Mouse (Mus musculus) small intestine, adult 2 months (tissue): Measurements from ENCODE around the gene Slc5a11. TPM values are rescaled to one million over a fixed set of nuclear protein-coding genes. Genes with fewer than 3 reads are reported as not detected.

Experiments used
- H3K27ac ChIP-seq: fragments of 200-500 bp; 2 replicates; pipeline ENCODE4 v1.5.1; 2012; ENCODE audit warnings: low read depth, low read length, control low read depth, inconsistent platforms; ENCODE audit not compliant: insufficient read depth
- H3K27me3 ChIP-seq: fragments of 200-500 bp; 2 replicates; pipeline ENCODE4 v1.6.1; 2012; ENCODE audit warnings: mild to moderate bottlenecking, moderate library complexity, low read length, inconsistent platforms; ENCODE audit not compliant: control insufficient read depth, insufficient read depth
- H3K36me3 ChIP-seq: fragments of 200-500 bp; 2 replicates; pipeline ENCODE4 v1.6.1; 2012; ENCODE audit warnings: mild to moderate bottlenecking, low read length, control low read depth, inconsistent platforms; ENCODE audit not compliant: control insufficient read depth, insufficient read depth
- H3K4me1 ChIP-seq: fragments of 200-500 bp; 2 replicates; pipeline ENCODE4 v1.6.1; 2012; ENCODE audit warnings: low read length, inconsistent platforms, mixed read lengths; ENCODE audit not compliant: control insufficient read depth, insufficient read depth, insufficient read length
- H3K4me3 ChIP-seq: fragments of 200-500 bp; 2 replicates; pipeline ENCODE4 v1.5.1; 2012; ENCODE audit warnings: low read depth, mild to moderate bottlenecking, control low read depth, inconsistent platforms, low read length, moderate library complexity
- CTCF ChIP-seq: fragments of 200-500 bp; IDR thresholded peaks from 2 replicates; pipeline ENCODE4 v1.5.1; 2012; ENCODE audit warnings: low read depth, mild to moderate bottlenecking, control low read depth, inconsistent platforms, low read length, moderate library complexity, mixed read lengths; ENCODE audit not compliant: insufficient replicate concordance, insufficient read length; ENCODE audit errors: extremely low read depth
- POLR2A ChIP-seq: fragments of 200-500 bp; IDR thresholded peaks from 2 replicates; pipeline ENCODE4 v1.6.1; 2012; ENCODE audit warnings: low read depth, mild to moderate bottlenecking, control low read depth, inconsistent platforms, low read length, moderate library complexity
- WGBS: fragments of 180-500 bp; shearing (Covaris S2); methylation state at CpG from one replicate; pipeline ENCODE4 v1.1.7; 2018; 5-methylcytosine and 5-hydroxymethylcytosine counted together
- polyA plus RNA-seq: library from polyadenylated mRNA; depleted of rRNA; stranded (reverse); fragments of >200 nt; gene quantifications from 2 replicates; pipeline ENCODE4 v1.2.3, GENCODE M21; 2012

Gene Slc5a11
- polyA plus RNA-seq, 1 experiment, result 204 TPM

GRCm38 (mm10) chr7:123211461-123211860, 3.1 kb upstream of the Slc5a11 start:
- Histone ChIP-seq H3K4me3 (no peak overlapping the region), H3K27ac (no peak overlapping the region), H3K36me3 (no peaks in the 10 kb centered on the region), H3K4me1 (peaks cover 32% of the 10 kb centered on the region), H3K27me3 (no peaks in the 10 kb centered on the region)
- TF ChIP-seq POLR2A (no peak), CTCF (no peak)
- WGBS, result 76% methylated on average over 5 of the region's 5 CpGs

- no peak overlapping the region for H3K27ac ChIP-seq
- TF ChIP-seq CTCF, result no peak
- TF ChIP-seq POLR2A, result no peak
- no peak overlapping the region for H3K4me3 ChIP-seq
- WGBS, result 78% methylated on average over 5 of the region's 5 CpGs
- H3K36me3 ChIP-seq, result no peaks in the 10 kb centered on the region
- peaks cover 33% of the 10 kb centered on the region for H3K4me1 ChIP-seq
- no peaks in the 10 kb centered on the region for H3K27me3 ChIP-seq
Measured at GRCm38 (mm10) chr7:123212316-123212715, 2.3 kb upstream of the Slc5a11 start.

GRCm38 (mm10) chr7:123215138-123215537, 558 bp downstream of the Slc5a11 start:
- H3K27ac ChIP-seq, result peak overlapping the region; percentile 95
- peak overlapping the region; percentile 63 for H3K4me3 ChIP-seq
- peaks cover 31% of the 10 kb centered on the region for H3K4me1 ChIP-seq
- H3K27me3 ChIP-seq, result no peaks in the 10 kb centered on the region
- H3K36me3 ChIP-seq, result no peaks in the 10 kb centered on the region
- WGBS, result 24% methylated on average over 2 of the region's 2 CpGs
- TF ChIP-seq POLR2A (no peak), CTCF (no peak)

GRCm38 (mm10) chr7:123217448-123218354, 3.1 kb downstream of the Slc5a11 start:
- H3K27me3 ChIP-seq, result no peaks in the 10 kb centered on the region
- H3K4me3 ChIP-seq, result 0 out of 2 replicates have a peak overlapping the region, but pooled peaks have one; percentile 5
- WGBS, result 70% methylated on average over 7 of the region's 7 CpGs
- H3K4me1 ChIP-seq, result peaks cover 25% of the 10 kb centered on the region
- H3K36me3 ChIP-seq, result no peaks in the 10 kb centered on the region
- H3K27ac ChIP-seq, result 0 out of 2 replicates have a peak overlapping the region, but pooled peaks have one; percentile 6
- TF ChIP-seq POLR2A, result no peak
- TF ChIP-seq CTCF, result no peak

- no peak overlapping the region for H3K4me3 ChIP-seq
- H3K27ac ChIP-seq, result no peak overlapping the region
- H3K4me1 ChIP-seq, result peaks cover 25% of the 10 kb centered on the region
- H3K36me3 ChIP-seq, result no peaks in the 10 kb centered on the region
- WGBS, result 77% methylated on average over 6 of the region's 6 CpGs
- no peak for TF ChIP-seq CTCF
- TF ChIP-seq POLR2A, result no peak
- no peaks in the 10 kb centered on the region for H3K27me3 ChIP-seq
Measured at GRCm38 (mm10) chr7:123218620-123219019, 4.0 kb downstream of the Slc5a11 start.

- no peaks in the 10 kb centered on the region for H3K27me3 ChIP-seq
- no peak for TF ChIP-seq CTCF
- H3K4me1 ChIP-seq, result peaks cover 23% of the 10 kb centered on the region; the same call in 1 of the 2 replicates
- WGBS, result 70% methylated on average over 13 of the region's 13 CpGs
- peak overlapping the region; percentile 18; the same call in 1 of the 2 replicates for H3K27ac ChIP-seq
- H3K4me3 ChIP-seq, result no peak overlapping the region
- H3K36me3 ChIP-seq, result no peaks in the 10 kb centered on the region
Measured at GRCm38 (mm10) chr7:123219781-123220632, 5.4 kb downstream of the Slc5a11 start.

- Histone ChIP-seq H3K27ac (no peak overlapping the region), H3K4me1 (peaks cover 24% of the 10 kb centered on the region; the same call in 1 of the 2 replicates), H3K27me3 (no peaks in the 10 kb centered on the region), H3K4me3 (no peak overlapping the region), H3K36me3 (no peaks in the 10 kb centered on the region)
- no peak for TF ChIP-seq POLR2A
- no peak for TF ChIP-seq CTCF
- WGBS, result 69% methylated on average over 2 of the region's 2 CpGs
Measured at GRCm38 (mm10) chr7:123220633-123220942, 6.0 kb downstream of the Slc5a11 start.
